Mouse (Mus musculus): ENCODE measurements at regions not wholly inside any gene's neighbourhood (a gene's known extent, or its start where the extent isn't known, plus 50 kb on each side); places are given as distances from the start of the nearest gene placed in this dataset.

- no peak for TF ChIP-seq POLR2A (IDR thresholded peaks at IDR 0.05; ENCODE audit: low read depth, low read length)
- TF ChIP-seq CTCF (IDR thresholded peaks at IDR 0.05; ENCODE audit: extremely low read depth, insufficient read depth, insufficient read length, insufficient replicate concordance) = no peak
Measured at GRCm38 (mm10) chr1:42780266-42780665, 70.8 kb upstream of the Mrps9 start.
